Mouse (Mus musculus): ENCODE measurements around the gene Maml3.
A peak's percentile ranks its signal among the peaks of the same experiment; 100 is the strongest.

The Maml3 gene

DNA sequence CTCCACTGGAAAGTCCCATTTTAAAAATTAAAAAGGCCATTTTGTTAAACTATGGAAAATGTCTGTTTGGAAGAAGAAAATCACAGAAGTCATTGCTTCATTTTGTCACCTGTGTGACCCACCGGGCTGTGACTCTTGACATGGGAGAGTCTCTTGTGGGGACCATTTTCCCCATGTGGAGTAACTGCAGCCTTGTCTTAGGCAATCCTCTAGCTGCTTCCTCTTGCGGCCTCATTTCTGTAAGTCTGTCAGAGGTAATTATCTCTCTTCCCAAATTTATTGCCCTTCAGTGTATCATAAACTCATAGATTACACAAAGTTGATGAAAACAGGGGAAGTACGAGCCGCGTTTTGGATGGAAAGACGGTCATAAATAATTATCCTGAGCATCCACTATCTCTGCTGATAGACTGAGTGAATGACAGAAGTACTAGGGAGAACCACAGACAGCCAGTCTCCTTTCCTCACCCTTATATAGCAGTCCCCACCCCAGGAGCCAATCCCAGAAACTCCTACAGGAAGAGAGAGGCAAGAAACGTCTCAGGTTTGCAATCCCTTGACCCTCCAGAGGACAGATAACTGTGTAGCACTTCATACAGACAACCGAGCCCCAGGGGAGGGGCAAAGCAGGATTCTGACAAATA, 14.5 kb downstream of the Maml3 start:
- DNase-seq = no peak

DNA sequence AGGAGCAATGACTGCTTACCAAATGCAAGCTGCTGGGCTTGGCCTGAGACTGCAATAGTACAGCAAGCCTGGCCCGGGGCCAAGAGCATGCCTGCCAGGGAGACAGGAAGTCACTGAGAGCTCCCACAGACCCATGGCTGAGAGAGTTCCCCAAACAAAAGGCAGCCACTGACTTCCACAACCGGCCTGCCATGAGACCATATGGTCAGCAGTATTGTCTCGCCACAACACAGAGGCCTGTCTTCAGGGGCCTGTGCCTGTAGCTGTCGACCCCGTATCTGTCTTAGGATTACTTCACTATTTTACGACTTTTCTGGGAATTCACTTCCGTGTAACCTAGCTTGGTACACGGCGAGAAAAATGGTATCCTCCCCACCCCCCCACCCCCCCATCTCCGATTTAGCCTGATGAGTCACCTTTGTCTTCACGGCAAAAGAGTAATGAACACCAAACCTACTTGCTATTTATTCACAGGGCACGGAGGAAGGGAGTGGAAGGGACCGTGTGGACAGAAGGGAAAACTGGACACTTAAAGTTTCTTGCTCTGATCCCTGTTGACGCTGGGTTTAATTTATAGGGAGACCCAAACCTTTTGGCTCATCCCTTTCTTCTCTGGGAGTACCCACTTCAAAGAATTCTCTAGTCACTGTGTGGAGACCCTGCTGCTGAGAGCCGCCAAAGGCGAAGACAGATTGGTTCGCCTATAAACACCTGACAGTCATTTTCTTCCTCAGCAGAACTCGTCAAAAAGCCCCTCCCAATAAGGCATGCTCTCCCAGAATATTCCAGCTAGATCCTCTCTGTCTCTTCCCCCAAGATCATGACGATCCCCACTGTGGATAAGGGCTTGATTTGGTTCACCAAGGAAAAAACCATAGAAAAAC, 16.2 kb downstream of the Maml3 start:
- DNase-seq = peak; percentile 89

DNA sequence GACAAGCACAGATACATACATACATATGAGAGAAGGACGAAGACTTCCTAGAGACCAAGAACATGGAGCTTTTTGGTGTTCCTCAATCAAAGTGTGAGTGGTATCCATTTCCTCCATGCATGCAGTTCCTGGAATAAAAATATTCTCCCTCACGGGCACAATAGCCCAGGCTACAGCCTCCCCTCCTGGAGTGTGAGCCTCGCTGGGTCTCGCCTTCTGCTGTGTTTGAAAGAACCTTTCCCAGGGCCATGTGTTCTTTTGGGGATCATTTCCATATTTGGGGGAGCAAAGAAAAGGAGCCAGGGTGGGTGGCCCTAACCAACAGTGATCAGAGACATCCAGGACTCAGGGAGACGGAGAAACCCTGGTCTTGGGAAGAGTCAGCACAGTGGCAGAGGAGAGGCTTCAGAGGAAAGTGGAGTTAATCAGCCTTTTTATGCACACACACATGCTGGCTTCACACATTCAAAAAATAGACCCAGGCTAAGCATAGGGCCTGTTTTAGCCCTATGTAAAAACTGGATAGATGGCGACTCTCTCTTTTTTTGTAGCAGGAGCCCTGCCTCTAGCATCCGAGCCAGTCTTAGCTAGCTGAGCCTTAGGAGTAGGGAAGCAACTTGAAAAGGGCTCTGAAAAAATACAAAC, 17.1 kb downstream of the Maml3 start:
- no peak for DNase-seq

DNA sequence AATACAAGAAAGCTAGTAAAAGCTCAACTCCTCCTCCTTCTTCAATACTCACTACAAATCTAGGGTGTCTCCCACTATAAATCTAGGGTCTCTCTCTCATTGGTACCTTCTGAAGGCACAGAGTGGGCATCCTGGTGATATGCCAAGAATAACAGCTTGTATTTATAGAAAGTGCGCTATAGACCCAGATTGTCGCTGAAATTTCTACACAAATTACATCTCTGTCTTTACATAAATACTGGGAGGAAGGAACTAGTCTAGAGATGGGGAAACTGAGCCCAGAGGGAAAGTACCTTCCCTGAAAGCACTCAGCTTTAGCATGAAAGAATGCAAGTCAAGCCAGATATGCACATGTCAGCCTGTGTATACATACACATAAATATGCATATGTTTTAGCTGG, 26.1 kb downstream of the Maml3 start:
- DNase-seq = no peak

DNA sequence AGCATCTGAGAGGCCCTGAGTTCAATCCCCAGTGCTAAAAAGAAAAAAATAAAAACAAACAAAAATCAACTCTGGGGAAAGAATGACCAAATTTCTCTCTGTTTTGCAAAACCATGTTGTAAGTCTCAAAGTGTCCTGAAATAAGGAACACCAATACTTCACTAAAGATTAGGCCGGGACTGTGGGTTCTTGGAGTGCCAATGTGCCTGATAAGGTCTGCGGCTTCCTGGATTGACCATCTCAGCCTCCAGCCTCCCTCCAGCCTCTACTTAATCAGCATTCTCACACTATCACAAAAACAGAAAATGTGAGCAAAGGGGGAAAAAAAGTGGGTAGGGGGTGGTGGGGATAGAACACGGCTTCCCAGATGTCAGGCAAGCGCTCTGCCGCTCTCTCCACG, 30.9 kb downstream of the Maml3 start:
- no peak for DNase-seq

DNA sequence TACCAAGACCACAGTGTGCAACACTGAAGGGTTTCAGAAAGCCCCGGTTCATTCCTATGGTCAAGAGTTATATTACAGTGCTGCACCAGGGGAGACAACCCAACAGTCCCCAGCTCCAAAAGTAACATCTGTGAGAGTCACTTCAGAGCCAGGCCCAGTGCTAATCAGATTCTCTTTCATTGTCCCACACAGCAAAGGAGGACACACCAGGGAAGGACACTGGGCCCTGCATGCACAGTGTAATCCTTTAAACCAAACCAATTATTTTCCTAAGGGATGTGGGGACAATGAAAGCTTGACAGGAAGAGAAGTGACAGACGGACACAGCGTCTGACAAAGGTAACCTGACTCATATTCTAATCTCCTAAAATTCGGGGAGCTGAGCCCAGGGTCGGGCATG, 32.9 kb downstream of the Maml3 start:
- DNase-seq = no peak

DNA sequence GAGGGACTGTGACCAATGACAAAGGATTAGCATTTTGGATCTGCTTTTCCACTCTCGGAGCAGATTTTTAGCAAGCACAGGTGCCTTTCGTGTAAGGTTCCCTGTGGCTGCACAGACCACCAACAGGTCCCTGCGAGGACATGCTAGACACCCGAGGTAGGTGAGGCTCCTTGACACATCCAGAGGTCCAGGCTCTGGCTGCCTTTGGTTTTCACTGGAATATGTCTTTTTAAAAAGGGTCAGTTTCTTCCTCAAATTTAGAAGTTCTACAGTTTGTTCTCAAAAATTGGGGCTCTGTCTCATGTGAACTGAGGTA, 34.8 kb downstream of the Maml3 start:
- no peak for DNase-seq

DNA sequence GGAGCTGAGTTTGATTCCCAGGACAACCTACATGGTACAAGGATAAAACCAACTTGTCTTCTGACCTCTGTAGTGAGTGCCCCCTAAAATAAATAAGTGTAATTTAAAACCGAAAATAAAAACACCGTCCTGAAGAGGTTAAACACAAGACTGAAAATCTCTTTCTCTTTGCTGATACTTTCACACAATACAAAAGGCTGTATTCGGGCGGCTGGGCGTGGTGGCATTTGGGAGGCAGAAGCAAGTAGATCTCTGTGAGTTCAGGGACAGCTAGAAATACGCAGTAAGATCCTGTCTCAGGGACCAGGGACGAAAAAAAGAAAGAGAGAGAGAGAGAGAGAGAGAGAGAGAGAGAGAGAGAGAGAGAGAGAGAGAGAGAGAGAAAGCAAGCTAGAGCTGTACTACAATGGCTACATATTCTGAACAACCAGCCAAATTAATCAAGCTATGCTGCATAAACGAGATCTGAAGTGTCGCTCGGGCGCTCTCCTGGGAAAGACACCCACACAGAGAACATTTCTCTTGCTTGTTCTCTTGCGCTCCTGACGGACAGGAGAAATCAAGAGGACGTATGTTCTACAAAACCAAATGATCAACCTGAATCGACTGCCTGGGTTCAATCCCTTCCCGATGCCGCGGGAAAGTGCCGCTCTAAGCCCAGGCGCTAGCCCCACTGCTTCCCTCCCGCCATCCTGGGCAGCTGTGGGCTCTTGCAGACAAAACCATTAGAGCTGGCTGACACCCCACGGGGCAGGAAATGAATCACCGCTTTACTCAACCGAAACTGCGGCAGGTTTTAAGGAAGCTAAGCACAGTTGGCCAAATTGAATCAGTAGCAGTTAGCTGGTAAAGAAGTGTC, 35.3 kb downstream of the Maml3 start:
- no peak for DNase-seq

DNA sequence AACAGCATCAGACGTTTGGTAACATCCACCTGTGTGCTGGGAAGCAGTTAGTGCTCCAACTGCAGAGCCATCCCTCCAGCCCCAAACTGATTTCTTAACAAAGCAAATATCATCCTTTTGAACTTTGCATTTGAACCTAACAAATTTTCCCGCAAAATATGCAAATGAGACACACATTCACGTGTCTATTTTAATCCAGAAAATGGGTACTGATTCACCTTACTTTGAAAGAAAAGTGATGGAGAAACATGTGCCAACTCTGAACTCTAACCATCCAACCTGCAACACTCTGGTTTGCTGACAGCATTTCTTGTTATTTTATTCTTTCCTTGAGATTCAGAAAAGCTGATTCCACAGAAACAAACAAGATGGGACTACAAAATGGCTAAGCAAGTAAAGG, 36.0 kb downstream of the Maml3 start:
- DNase-seq = no peak

DNA sequence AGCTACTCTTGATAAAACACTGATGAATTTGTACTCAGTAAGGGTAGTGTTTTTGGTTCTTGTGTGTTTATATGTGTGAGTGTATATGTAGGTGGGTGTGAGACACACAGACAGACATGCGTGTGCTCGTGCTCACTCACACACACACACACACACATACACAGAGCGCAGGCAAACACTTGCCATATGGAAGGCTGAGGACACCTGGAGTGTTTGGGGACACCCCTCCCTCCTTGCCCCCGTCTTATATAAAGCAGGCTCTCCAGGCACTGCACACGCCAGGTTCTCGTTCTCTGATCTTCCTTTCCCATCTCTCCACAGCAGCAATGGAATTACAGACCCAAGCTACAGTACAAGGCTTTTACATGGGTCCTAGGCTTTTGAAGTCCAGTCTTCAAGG, 37.7 kb downstream of the Maml3 start:
- no peak for DNase-seq

DNA sequence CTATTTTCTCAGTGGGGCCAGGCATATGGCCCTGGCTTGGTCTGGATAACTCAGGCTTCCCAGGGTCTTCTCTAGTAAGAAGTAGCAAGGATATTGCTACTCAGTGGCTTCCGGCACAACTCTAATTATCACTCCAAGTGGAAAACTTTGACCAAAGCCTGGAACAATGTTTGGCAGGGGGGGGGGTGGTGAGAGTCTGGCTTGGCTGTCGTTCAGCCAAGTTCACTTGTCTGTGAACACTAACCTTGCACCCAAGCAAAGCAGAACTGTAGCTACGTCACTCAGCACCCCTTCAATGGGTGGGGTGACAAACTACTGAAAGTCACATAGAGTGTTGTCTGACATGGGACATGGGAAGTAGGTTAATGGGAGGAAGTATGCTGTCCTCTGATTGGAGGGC, 38.7 kb downstream of the Maml3 start:
- no peak for DNase-seq

DNA sequence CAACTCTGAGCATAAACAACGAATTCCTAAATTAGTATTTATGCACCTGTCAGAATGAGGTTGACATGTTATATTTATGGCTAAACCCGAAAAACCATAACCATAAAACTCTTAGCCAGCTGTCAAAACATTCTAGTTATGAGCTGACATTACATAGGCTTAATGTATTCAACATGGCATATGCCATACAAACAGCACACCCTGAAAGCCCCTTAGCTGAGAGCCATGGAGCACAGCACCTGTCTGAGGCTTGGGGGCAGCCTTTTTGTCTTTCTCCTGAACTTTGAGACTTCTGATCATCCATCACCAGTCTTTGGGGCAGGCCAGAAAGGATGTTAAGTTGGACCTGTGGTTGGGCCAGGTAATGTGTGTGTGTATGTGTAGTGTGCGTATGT, 41.6 kb downstream of the Maml3 start:
- DNase-seq = no peak

DNA sequence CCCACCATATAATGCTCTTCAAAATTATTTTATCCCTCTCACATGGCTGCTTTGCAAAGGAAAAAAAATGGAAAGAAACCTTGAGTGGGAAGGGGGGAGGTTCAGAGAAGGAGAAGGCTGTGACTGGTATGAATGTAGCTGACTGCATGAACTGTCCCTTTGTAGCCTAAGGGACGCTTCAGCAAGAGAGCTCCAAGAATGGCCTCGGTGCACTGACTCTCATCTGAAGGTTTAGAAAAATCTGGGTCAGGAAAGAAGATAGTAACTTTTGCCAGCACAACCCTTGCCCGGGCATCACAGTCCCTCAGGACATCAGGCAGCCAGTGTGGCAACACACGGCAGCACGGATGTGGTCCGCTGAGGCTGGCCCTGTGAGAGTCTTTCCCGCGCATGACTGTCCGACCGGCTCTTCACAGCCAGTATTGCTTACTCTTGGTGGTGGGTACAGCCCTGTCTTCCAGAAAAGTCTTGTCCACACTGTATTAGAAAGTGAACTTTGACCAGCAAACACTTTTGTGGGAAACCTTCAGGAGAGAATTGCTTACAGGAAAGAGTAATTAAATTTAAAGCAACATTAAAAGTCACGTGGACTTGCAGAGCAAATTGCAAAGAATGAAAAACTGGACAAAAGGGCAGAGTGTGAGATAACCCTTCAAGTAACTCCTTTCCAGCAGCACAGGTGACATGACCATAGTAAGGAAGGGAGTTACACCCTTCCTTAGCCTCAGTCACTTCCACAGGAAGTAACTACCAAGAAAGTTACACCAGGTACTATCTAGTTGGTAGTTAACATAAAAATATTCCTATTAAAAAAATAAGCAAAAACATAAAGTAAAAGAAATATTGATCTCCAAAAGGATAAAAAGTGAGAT, 42.3 kb downstream of the Maml3 start:
- DNase-seq = no peak

DNA sequence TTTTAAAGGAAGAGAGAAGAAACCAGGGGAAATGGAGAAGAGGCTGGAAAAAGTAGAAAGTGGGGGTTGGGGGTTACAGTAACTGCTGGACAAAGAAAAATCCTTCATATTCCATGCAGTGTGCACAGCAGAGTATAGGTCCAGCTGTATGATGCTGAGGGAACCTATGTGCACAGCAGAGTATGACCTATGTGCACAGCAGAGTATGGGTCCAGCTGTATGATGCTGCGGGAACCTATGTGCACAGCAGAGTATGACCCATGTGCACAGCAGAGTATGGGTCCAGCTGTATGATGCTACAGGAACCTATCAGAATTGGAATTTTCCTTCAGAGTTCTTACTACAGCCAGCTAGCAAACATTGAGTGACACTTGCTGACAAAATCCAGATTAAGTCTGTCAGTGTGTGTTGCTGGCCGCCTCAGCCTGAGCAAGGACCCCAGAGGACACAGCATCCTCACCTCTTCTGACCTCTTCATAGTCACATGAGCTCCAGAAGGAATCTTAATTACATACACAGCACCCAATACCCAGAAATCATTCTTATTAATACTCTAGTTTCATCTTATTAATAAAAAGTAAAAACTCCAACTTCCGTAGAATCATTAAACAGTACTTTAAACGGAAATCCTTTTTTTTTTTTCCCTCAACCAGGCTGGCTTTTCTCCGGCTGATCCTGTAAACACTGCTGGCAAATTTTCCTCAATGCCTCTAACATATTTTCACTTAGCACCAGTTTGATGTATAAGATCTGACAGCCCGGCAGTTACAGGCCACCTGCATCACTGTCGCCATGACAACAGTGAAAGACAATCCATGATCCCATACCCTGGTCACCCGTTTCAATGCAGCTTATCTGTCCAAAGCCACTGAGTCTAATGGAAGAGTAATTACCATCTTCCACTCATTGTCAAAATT, 43.1 kb downstream of the Maml3 start:
- DNase-seq = no peak

DNA sequence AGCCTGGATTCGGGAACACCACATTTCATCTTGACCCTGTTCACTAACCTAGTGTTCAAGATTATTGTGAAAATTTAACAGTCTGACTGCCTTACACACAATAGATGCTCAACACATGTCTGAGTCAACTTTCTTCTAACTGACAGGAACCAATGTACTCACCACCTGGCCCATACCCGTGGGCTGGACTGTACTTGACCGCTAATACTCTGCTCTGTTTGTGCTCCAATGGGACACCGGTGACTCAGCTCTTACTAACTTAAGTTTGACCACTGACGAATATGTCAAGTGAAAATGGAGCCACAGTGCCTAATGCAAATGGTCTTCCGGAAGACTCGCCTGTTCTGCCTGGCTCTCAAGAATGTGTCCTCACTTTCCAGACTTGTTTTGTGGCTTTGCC, 44.0 kb downstream of the Maml3 start:
- no peak for DNase-seq

DNA sequence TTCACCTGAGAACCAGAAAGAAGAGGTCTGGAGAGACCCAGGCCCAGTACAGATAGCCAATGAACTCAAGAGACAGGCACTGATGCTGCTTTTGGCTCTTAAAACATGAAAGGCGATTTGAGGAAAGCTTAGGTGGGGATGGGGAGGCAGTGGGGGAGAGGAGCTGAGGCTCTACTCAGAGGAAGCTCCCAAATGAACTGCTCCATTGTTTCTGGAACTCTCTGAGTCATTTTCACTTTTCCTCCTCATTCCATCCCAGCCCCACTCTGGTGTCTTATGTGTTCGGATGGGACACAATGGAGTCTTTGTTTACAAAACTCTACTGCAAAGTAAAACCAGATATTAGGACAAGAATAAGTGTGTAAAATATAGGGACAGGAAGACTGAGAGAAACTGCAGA, 53.1 kb downstream of the Maml3 start:
- DNase-seq = no peak

DNA sequence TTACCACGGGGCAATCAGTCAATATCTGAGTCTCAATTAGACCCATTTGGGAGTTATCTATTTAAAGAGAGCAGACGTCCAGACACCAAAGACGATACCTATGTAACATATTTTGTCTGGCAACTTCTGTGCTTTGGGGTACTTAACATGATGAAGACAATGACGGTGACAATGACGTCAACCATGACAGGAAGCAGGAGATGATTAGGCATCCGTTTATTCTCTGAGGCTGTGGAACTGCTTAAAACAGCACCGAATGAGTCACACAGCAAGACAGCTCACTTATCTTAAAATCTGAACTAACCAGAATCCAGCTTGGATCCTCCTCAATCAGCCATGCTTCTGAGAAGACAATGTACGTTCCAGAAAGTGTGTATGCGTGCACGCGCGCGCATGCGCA, 56.8 kb downstream of the Maml3 start:
- no peak for DNase-seq

DNA sequence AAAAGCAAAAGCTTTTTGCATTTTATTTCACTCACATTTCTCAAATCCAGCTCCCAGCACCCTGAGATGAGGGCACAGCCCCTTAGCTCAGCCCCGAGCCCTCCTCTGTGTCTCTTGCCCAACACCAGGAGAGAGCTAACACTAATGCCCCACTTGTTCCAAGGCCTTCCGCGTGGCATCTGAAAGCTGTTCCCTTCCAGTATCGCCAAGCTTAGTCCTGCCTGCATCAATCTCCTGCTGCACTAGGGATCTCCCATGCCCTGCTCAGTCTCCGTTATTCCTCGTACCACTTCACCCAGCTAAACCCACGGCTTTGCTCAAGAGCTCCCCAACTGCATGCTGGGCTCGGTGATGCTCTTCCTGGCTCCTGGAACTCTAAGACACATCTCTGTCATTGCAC, 57.3 kb downstream of the Maml3 start:
- DNase-seq = no peak

DNA sequence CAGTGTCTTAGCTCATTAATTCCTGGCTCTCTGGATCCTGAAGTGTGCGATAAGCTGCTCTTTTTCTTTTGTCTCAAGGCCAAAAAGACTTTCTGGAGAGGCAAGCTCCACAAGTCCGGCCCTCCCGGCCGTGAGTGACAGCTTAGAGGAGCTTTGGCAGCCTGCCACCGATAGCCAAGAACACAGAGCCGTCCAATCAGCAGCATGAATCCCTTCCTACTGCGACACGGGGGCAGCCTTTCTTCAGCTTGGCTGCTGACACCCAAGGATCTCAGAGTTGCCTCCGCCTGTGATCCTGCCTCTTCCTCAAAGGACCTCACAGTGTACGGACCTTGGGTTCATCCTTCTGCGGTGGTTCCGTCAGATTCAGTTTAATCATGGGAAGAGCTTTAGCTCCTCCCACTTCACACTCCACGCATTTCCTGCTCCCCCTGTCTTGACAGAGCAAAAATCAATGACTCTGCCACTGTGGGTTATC, 57.9 kb downstream of the Maml3 start:
- peak; percentile 94 for DNase-seq

DNA sequence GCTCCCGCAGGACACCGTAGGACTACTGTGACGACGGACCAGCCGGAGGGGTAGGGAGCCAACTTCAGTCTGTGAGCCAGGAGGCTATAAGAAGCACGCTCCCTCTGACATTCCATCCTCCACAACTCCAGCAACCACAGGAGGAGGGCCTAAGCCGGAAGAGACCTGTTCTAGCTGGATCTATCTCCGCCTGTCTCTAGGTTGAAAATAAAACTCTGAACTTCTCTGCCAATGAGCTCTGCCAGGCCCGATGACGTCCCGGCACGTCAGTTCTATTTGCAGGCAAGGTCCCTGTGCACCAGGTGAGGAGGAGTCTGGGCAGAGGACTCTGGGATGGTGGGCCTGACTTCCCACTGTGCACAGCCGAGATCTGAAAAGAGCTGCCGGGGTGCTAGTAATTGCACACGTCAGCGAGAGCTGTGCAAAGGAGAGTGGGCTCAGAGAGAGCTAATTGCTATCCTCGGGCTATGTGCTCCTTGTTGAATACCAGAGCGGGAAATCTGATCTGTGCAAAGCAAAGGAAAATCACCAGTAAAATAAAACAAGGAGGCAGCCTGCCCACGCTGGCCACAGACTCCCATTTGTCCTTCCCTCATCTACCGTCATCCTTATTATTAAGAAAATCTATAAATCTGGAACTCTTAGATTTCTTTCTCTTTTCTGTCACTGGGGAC, 58.7 kb downstream of the Maml3 start:
- DNase-seq = peak; percentile 69
